In the genomic region with DNA sequence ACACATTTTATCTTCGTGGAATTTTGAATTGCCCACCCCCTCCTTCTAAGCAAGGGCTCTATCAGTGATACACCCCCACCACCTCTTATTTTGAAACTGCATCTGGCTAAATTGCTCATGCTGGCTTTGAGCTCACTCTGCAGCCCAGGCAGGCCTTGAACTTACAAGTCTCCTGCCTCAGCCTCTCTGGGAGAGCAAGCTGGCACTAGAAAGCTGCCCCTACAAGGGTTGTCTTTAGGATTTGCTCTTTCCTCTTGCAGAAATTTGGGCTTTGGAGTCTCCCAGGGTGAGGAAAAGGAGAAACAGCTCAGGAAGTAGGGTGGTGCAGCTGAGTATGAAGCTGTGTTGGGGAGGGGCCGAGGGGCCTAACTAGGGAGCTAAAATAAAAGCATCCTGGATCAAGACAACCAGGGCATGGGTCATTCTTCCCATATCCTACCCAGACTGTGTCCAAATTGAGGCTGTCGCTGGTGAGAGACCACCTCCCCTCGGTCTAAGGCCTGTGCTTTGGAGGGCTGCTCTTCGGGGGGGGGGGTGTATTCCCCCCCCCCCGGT, we compare ENCODE assay signal across 15 mouse cellular contexts. TPM values are rescaled to one million over a fixed set of nuclear protein-coding genes. Genes with fewer than 3 reads are reported as not detected.
DNase-seq lines count a peak whose midpoint lies in the region; ATAC-seq and TF ChIP-seq lines count a peak whose summit lies in the region.
"Had no signal": no experiment of that assay in that cellular context is flagged by ENCODE, and none has a peak within 500 bp of the region (broad histone marks: within the 10 kb centered on the region; RNA-seq: fewer than 3 reads in every experiment).

No protein-coding gene starts in this region.

- no peak for TF ChIP-seq CTCF in heart, adult 2 months (IDR thresholded peaks at IDR 0.05)
- TF ChIP-seq CTCF in hindbrain, postnatal 0 days (IDR thresholded peaks at IDR 0.05; ENCODE audit: low read depth): no peak

- WGBS in heart, adult 2 months: 35% methylated on average over 6 of the region's 6 CpGs
- WGBS in hindbrain, postnatal 0 days: 39% methylated on average over 6 of the region's 6 CpGs
- WGBS in hindbrain, embryonic 14.5 days: 35% methylated on average over 6 of the region's 6 CpGs

- no peak for ATAC-seq in hindbrain, postnatal 0 days
- ATAC-seq in hindbrain, embryonic 14.5 days (ENCODE audit: low FRiP score): no peak
- ATAC-seq: midbrain, embryonic 13.5 days had no signal

- no peaks in the 10 kb centered on the region for H3K27me3 ChIP-seq in heart, adult 2 months (ENCODE audit: control insufficient read depth, insufficient read depth, low read length)
- H3K27me3 ChIP-seq in hindbrain, postnatal 0 days (ENCODE audit: insufficient read depth, low read length): peaks cover 8% of the 10 kb centered on the region; the same call in 1 of the 2 replicates
- peaks cover 26% of the 10 kb centered on the region for H3K27me3 ChIP-seq in hindbrain, embryonic 14.5 days (ENCODE audit: control insufficient read depth, insufficient read depth, low read length)

- no peak overlapping the region for H3K9ac ChIP-seq in heart, adult 2 months (ENCODE audit: low read depth, low read length)
- no peak overlapping the region for H3K9ac ChIP-seq in hindbrain, postnatal 0 days (replicated peaks; ENCODE audit: low read length)
- H3K9ac ChIP-seq in hindbrain, embryonic 14.5 days: no peak overlapping the region
- H3K9ac ChIP-seq in ES-E14 (ENCODE audit: insufficient read depth, low read depth, low read length, poor library complexity, severe bottlenecking): no peak overlapping the region; the same call in 1 of the 2 replicates
- H3K9ac ChIP-seq: embryonic facial prominence, embryonic 12.5 days; limb, embryonic 13.5 days; stomach, embryonic 15.5 days had no signal

- H3K4me2 ChIP-seq in hindbrain, postnatal 0 days (ENCODE audit: low read depth, low read length): no peak overlapping the region
- no peak overlapping the region for H3K4me2 ChIP-seq in hindbrain, embryonic 14.5 days (replicated peaks)

- H3K27ac ChIP-seq in heart, adult 2 months: peak overlapping the region; percentile 55
- no peak overlapping the region for H3K27ac ChIP-seq in hindbrain, postnatal 0 days
- no peak overlapping the region for H3K27ac ChIP-seq in hindbrain, embryonic 14.5 days
- H3K27ac ChIP-seq in ES-E14 (ENCODE audit: insufficient read depth, low read depth, low read length, poor library complexity, severe bottlenecking): peak overlapping the region; percentile 39; the same call in 1 of the 2 replicates
- H3K27ac ChIP-seq: embryonic facial prominence, embryonic 12.5 days; forebrain, embryonic 13.5 days; kidney, embryonic 15.5 days; limb, embryonic 13.5 days; midbrain, embryonic 13.5 days; stomach, embryonic 15.5 days had no signal

- intact Hi-C loops in heart, adult 2 months (cut with DNase I): loop anchor here (1.0 to 2.0 kb wide), 2 partner anchors 65 to 243 kb away; no protein-coding TSS in a partner anchor

- in situ Hi-C loops in ES-E14 (cut with MboI; ENCODE audit: low sequenced_read_pairs in 2 of 2, unreplicated experiment in 2 of 2): loop anchor here in 1 of 2 experiments (10.0 kb wide), 1 partner anchor 123 kb away; no protein-coding TSS in a partner anchor

- no peak for DNase-seq in heart, adult 2 months
- DNase-seq in heart, adult 8-10 months (ENCODE audit: low spot score): no peak
- DNase-seq in hindbrain, postnatal 0 days (ENCODE audit: low spot score): no peak
- no peak for DNase-seq in hindbrain, embryonic 14.5 days (ENCODE audit: low spot score)
- no peak for DNase-seq in ES-E14 (ENCODE audit: low read depth, low spot score)
- peak; percentile 27 for DNase-seq in neural tube, embryonic 10.5 days (ENCODE audit: extremely low spot score, low spot score)
- DNase-seq in ovary, postnatal 14 days (ENCODE audit: low spot score): no peak

- peaks cover 34% of the 10 kb centered on the region for H3K36me3 ChIP-seq in heart, adult 2 months (ENCODE audit: control insufficient read depth, insufficient read depth, low read length)
- H3K36me3 ChIP-seq in hindbrain, postnatal 0 days (ENCODE audit: insufficient read depth, low read length): no peaks in the 10 kb centered on the region
- H3K36me3 ChIP-seq in hindbrain, embryonic 14.5 days (replicated peaks; ENCODE audit: control insufficient read depth, insufficient read depth): no peaks in the 10 kb centered on the region
- no peaks in the 10 kb centered on the region for H3K36me3 ChIP-seq in ES-E14 (ENCODE audit: control insufficient read depth, insufficient read depth, low read length, poor library complexity, severe bottlenecking)
- H3K36me3 ChIP-seq: embryonic facial prominence, embryonic 12.5 days; midbrain, embryonic 13.5 days had no signal

- H3K4me1 ChIP-seq in heart, adult 2 months (ENCODE audit: control insufficient read depth, insufficient read depth, low read length): peaks cover 24% of the 10 kb centered on the region
- H3K4me1 ChIP-seq in hindbrain, postnatal 0 days (ENCODE audit: insufficient read depth, low read length): no peaks in the 10 kb centered on the region
- peaks cover 11% of the 10 kb centered on the region; the same call in 1 of the 2 replicates for H3K4me1 ChIP-seq in hindbrain, embryonic 14.5 days (replicated peaks; ENCODE audit: control insufficient read depth, insufficient read depth, low read length)
- H3K4me1 ChIP-seq in ES-E14 (ENCODE audit: control insufficient read depth in 2 of 2, insufficient read depth in 2 of 2, low read length in 2 of 2, poor library complexity in 1 of 2): peaks cover 0 to 12% of the 10 kb centered on the region in 2 experiments; a peak in 3 of 4 replicates

- H3K79me2 ChIP-seq in heart, adult 2 months (replicated peaks; ENCODE audit: control insufficient read depth, insufficient read depth, low read length): no peaks in the 10 kb centered on the region; the same call in 1 of the 2 replicates

- no peak for TF ChIP-seq EP300 in heart, adult 2 months (IDR thresholded peaks at IDR 0.05; ENCODE audit: insufficient read depth, low read depth, low read length)

- H3K9me3 ChIP-seq in hindbrain, postnatal 0 days (ENCODE audit: low read length): no peaks in the 10 kb centered on the region
- no peaks in the 10 kb centered on the region for H3K9me3 ChIP-seq in hindbrain, embryonic 14.5 days (ENCODE audit: control insufficient read depth, low read length)
- no peaks in the 10 kb centered on the region for H3K9me3 ChIP-seq in ES-E14 (ENCODE audit: control insufficient read depth, insufficient read depth, low read depth, low read length)
- H3K9me3 ChIP-seq: embryonic facial prominence, embryonic 12.5 days; forebrain, embryonic 13.5 days; kidney, embryonic 15.5 days; limb, embryonic 13.5 days; midbrain, embryonic 13.5 days; stomach, embryonic 15.5 days had no signal

- TF ChIP-seq POLR2A in heart, adult 2 months (IDR thresholded peaks at IDR 0.05; ENCODE audit: insufficient read depth, low read depth, low read length): no peak

- H3K4me3 ChIP-seq in heart, adult 2 months: no peak overlapping the region; the same call in 1 of the 2 replicates
- H3K4me3 ChIP-seq in hindbrain, postnatal 0 days (ENCODE audit: low read length): peak overlapping the region; percentile 29; the same call in 1 of the 2 replicates
- H3K4me3 ChIP-seq in hindbrain, embryonic 14.5 days (replicated peaks; ENCODE audit: low read length): no peak overlapping the region
- no peak overlapping the region for H3K4me3 ChIP-seq in ES-E14 (ENCODE audit: insufficient read depth in 1 of 2, low read depth in 1 of 2, low read length in 2 of 2, poor library complexity in 1 of 2, severe bottlenecking in 1 of 2)
- H3K4me3 ChIP-seq: erythroblast, embryonic 14.5 days; myocyte had no signal

TF ChIP-seq in ES-E14, 5 proteins besides CTCF, POLR2A, EP300 and RAD21:
- TF ChIP-seq ZNF384 (IDR thresholded peaks at IDR 0.05; ENCODE audit: low read depth, low read length) (no peak), CHD2 (IDR thresholded peaks at IDR 0.05; ENCODE audit: low read depth, low read length) (no peak), ZC3H11A (IDR thresholded peaks at IDR 0.05; ENCODE audit: borderline replicate concordance, low read depth, low read length) (no peak), MAFK (IDR thresholded peaks at IDR 0.05; ENCODE audit: insufficient read depth, low read depth, low read length) (no peak), HCFC1 (IDR thresholded peaks at IDR 0.05; ENCODE audit: borderline replicate concordance, insufficient read depth, low read length) (no peak)

RNA-seq across cellular contexts. Expression of a gene that starts 12.7 kb away (rescaled TPM):
- 100 to 1,000 TPM; 219 to 225 TPM for total RNA-seq in heart, adult 2 months (2021)
- 114 and 135 TPM in 2 replicates for polyA plus RNA-seq in heart, adult 2 months (2012; rRNA removed)
- total RNA-seq in heart, adult 8-10 months (2022): 100 to 1,000 TPM; 190 to 247 (median 212) TPM
- total RNA-seq in hindbrain, postnatal 0 days (2014; rRNA removed): 19.7 and 26.3 TPM in 2 replicates
- polyA plus RNA-seq in hindbrain, postnatal 0 days (2015; fragmentation: Nextera tagmentation; extraction: Ambion mirVana): 48.6 and 50.2 TPM in 2 replicates
- polyA plus RNA-seq in hindbrain, embryonic 14.5 days (2014; fragmentation: Nextera tagmentation; extraction: Ambion mirVana): 20.1 and 21.1 TPM in 2 replicates
- 16.4 and 30.7 TPM in 2 replicates for total RNA-seq in ES-E14 (2012; rRNA removed)

RNA-seq across cellular contexts. Expression of a gene that starts 18.7 kb away (rescaled TPM):
- total RNA-seq in heart, adult 2 months (2021): 10 to 100 TPM; 93.0 to 94.7 TPM
- 85.8 and 134 TPM in 2 replicates for polyA plus RNA-seq in heart, adult 2 months (2012; rRNA removed)
- total RNA-seq in heart, adult 8-10 months (2022): 100 to 1,000 TPM in 1 of 4 experiments, 10 to 100 TPM in 3; 76.6 to 108 (median 91.0) TPM
- 49.7 and 56.2 TPM in 2 replicates for total RNA-seq in hindbrain, postnatal 0 days (2014; rRNA removed)
- 41.4 and 43.4 TPM in 2 replicates for polyA plus RNA-seq in hindbrain, postnatal 0 days (2015; fragmentation: Nextera tagmentation; extraction: Ambion mirVana)
- 49.1 and 50.6 TPM in 2 replicates for polyA plus RNA-seq in hindbrain, embryonic 14.5 days (2014; fragmentation: Nextera tagmentation; extraction: Ambion mirVana)
- 61.5 and 78.9 TPM in 2 replicates for total RNA-seq in ES-E14 (2012; rRNA removed)

RNA-seq across cellular contexts. Expression of a gene that starts 51.3 kb away (rescaled TPM):
- 10 to 100 TPM; 89.6 to 92.6 TPM for total RNA-seq in heart, adult 2 months (2021)
- polyA plus RNA-seq in heart, adult 2 months (2012; rRNA removed): 77.4 and 85.9 TPM in 2 replicates
- 100 to 1,000 TPM in 1 of 4 experiments, 10 to 100 TPM in 3; 85.0 to 100 (median 88.9) TPM for total RNA-seq in heart, adult 8-10 months (2022)
- total RNA-seq in hindbrain, postnatal 0 days (2014; rRNA removed): 213 and 222 TPM in 2 replicates
- polyA plus RNA-seq in hindbrain, postnatal 0 days (2015; fragmentation: Nextera tagmentation; extraction: Ambion mirVana): 162 and 181 TPM in 2 replicates
- polyA plus RNA-seq in hindbrain, embryonic 14.5 days (2014; fragmentation: Nextera tagmentation; extraction: Ambion mirVana): 143 and 152 TPM in 2 replicates
- total RNA-seq in ES-E14 (2012; rRNA removed): 38.1 and 43.4 TPM in 2 replicates

Comparison
In these comparisons a context has a peak if more than half of its experiments do, and no peak if none do; other contexts are left out.
1. H3K27ac ChIP-seq: peak in heart, adult 2 months (single experiment) and ES-E14 (single experiment); none in hindbrain, postnatal 0 days (single experiment) and hindbrain, embryonic 14.5 days (single experiment).